Mouse (Mus musculus): Measurements from ENCODE around the gene 1810037I17Rik. TPM values are rescaled to one million over a fixed set of nuclear protein-coding genes. Genes with fewer than 3 reads are reported as not detected.

1810037I17Rik gene
- polyA plus RNA-seq, 1 experiment from 2014 or later: 83.1 TPM

DNA sequence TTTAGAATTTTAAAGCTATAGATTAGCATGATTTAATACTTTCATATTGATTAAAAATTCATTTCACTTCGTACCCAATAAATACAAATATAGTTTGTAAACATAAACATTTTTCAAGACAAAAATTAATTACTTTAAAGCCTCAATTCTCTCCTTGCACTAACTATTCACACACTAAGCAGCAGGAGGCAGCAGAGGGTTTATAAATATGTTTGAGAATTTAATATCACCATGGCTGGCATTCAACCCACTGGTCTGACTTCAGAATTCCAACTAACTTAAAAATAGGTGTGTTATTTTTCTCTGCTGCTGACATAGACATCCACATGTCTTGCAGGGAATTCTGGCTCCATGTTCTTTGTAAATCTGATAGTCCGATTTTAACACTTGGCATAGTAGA lies 15.2 kb downstream of the 1810037I17Rik start:
- no peaks in the 10 kb centered on the region for H3K27me3 ChIP-seq
- no peak for ATAC-seq (ENCODE audit: insufficient number of reproducible peaks, insufficient read depth, low FRiP score, low TSS enrichment, low read depth)
- no peak overlapping the region for H3K9ac ChIP-seq (replicated peaks)
- H3K4me3 ChIP-seq (replicated peaks): no peak overlapping the region
- H3K27ac ChIP-seq: no peak overlapping the region
- peaks cover under 1% of the 10 kb centered on the region; the same call in 1 of the 2 replicates for H3K36me3 ChIP-seq
- WGBS: 86% methylated on average over 2 of the region's 2 CpGs
- no peak overlapping the region for H3K4me2 ChIP-seq
- no peaks in the 10 kb centered on the region for H3K9me3 ChIP-seq
- no peaks in the 10 kb centered on the region; the same call in 1 of the 2 replicates for H3K4me1 ChIP-seq (replicated peaks)

DNA sequence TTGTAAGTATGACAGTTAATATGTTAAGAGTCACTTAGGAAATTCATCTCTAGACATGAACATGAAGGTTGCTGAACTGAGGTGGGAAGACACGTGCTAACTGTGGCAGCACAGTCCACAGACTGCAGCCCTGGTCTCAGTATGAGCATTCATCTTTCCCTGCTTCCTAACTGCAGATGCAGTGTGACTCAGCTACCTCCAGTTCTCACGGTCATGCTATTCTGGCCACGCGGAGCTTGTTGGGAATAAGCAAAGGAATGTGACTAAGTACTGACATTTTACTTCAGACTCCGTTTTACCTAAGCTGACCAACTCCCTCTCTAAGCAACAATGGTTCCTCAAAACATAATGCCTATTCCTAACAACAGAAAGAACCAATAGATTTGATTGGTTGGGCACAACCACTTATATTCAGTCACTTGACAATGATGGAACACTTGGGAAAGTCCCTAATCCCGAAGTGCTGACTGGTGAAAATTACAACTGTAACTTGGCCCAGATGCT lies 19.4 kb downstream of the 1810037I17Rik start:
- Histone ChIP-seq H3K9me3 (no peaks in the 10 kb centered on the region), H3K4me3 (replicated peaks) (no peak overlapping the region), H3K36me3 (peaks cover 7% of the 10 kb centered on the region; the same call in 1 of the 2 replicates), H3K9ac (replicated peaks) (no peak overlapping the region), H3K27me3 (no peaks in the 10 kb centered on the region), H3K4me1 (replicated peaks) (no peaks in the 10 kb centered on the region; the same call in 1 of the 2 replicates), H3K27ac (no peak overlapping the region), H3K4me2 (no peak overlapping the region)
- WGBS: 83% methylated on average over 6 of the region's 6 CpGs
- ATAC-seq (ENCODE audit: insufficient number of reproducible peaks, insufficient read depth, low FRiP score, low TSS enrichment, low read depth): no peak

DNA sequence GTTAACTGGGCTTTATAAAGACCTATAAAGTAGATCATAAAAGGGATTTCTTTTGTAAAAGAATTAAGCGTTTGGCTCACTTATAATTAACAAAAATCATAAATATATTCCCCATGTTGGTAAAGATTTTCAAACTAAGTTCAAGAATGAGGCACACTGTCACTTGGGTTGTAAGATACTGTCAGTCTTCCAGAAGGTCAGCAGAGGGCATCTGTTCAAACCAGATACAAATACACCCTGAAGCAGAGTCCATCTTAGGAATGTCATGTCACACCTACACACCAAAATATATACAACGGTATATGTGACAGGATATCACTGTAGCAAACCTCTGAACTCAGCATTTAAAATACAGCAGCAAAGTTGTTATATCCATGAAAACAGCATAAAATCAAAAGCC lies 26.1 kb downstream of the 1810037I17Rik start:
- no peak overlapping the region for H3K4me3 ChIP-seq (replicated peaks)
- peaks cover 33% of the 10 kb centered on the region for H3K36me3 ChIP-seq
- no peaks in the 10 kb centered on the region for H3K4me1 ChIP-seq (replicated peaks)
- no peak overlapping the region for H3K9ac ChIP-seq (replicated peaks)
- no peaks in the 10 kb centered on the region for H3K27me3 ChIP-seq
- H3K4me2 ChIP-seq: no peak overlapping the region
- ATAC-seq (ENCODE audit: insufficient number of reproducible peaks, insufficient read depth, low FRiP score, low TSS enrichment, low read depth): no peak
- WGBS: 90% methylated on average over 2 of the region's 2 CpGs
- H3K27ac ChIP-seq: no peak overlapping the region
- no peaks in the 10 kb centered on the region for H3K9me3 ChIP-seq

DNA sequence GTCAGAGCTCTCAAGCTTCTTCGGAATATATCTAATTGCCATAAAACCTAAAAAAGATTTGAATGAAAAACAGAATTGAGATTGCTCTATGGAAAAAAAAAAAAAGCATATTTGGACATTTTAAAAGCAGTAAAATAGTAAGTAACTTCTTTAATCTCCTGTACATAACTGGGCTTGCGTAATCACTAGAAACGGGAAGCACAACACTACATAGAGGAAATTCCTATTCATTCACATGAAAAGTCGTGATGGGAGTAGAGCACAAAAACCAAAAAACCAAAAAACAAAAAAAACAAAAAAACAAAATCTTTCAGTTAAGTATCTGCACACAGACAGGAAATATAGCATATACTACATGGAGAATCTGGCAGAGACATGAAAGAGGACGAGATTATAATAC lies 40.3 kb downstream of the 1810037I17Rik start:
- ATAC-seq (ENCODE audit: insufficient number of reproducible peaks, insufficient read depth, low FRiP score, low TSS enrichment, low read depth): no peak
- H3K4me1 ChIP-seq (replicated peaks): no peaks in the 10 kb centered on the region
- H3K4me2 ChIP-seq: no peak overlapping the region
- no peak overlapping the region for H3K27ac ChIP-seq
- peaks cover 13% of the 10 kb centered on the region for H3K36me3 ChIP-seq
- no peak overlapping the region for H3K9ac ChIP-seq (replicated peaks)
- H3K4me3 ChIP-seq (replicated peaks): no peak overlapping the region
- H3K27me3 ChIP-seq: no peaks in the 10 kb centered on the region
- 93% methylated on average over 5 of the region's 5 CpGs for WGBS
- no peaks in the 10 kb centered on the region for H3K9me3 ChIP-seq

DNA sequence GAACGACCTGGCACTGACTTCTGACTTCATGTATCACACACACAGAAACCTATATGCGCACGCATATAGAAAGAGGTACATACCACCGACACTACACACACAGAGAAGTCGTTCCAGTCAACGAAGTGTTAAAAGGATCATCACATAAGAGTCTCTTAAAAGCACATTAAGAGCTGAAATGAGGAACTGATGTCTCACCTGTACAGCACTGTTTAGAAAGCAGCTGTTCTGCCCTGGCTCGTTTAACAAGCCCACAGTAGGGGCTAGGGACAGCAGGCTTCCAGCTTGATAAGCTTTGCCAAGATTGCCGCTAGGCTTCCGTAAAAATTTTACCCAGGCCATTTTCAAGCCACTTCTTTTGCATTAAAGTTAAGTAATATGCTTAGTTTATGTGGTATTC lies 44.4 kb downstream of the 1810037I17Rik start:
- H3K9me3 ChIP-seq: no peaks in the 10 kb centered on the region
- H3K4me3 ChIP-seq (replicated peaks): no peak overlapping the region
- ATAC-seq (ENCODE audit: insufficient number of reproducible peaks, insufficient read depth, low FRiP score, low TSS enrichment, low read depth): no peak
- peaks cover 6% of the 10 kb centered on the region for H3K36me3 ChIP-seq
- H3K9ac ChIP-seq (replicated peaks): no peak overlapping the region
- H3K27ac ChIP-seq: no peak overlapping the region
- no peaks in the 10 kb centered on the region for H3K27me3 ChIP-seq
- no peak overlapping the region for H3K4me2 ChIP-seq
- WGBS: 80% methylated on average over 9 of the region's 9 CpGs
- peaks cover 14% of the 10 kb centered on the region for H3K4me1 ChIP-seq (replicated peaks)

DNA sequence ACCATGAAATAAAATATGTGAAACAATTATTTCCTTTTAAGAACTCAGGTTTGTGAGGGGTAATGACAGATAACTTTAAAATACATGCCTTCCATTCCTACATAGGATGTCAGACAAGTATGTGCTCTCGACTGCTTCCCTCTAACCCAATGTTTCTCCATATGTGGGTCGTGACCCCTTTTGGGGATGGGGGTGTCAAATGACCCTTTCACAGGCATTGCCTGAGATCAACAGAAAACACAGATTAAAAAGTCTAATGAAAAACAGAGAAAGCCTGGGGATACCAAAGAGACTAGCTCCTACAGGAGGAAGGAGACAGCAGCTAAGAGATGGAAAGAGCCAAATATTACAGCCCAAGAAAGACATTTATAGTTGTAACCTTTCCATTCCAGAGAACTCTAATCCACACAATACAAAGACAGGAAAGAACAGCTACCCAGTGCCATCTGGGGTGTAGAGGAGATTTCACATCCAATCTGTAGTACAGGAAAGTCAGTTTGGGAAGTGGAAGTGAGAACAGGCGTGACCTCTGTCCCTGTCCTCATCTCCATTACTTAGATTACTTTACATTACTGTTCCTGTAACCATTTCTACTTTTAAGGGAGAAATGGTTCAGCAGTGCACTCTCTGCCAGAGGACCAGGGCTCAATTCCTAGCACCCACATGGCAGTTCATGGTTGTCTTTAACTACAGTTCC lies 48.3 kb downstream of the 1810037I17Rik start:
- Histone ChIP-seq H3K9me3 (no peaks in the 10 kb centered on the region), H3K27me3 (no peaks in the 10 kb centered on the region), H3K4me1 (replicated peaks) (peaks cover 14% of the 10 kb centered on the region), H3K4me3 (replicated peaks) (no peak overlapping the region), H3K36me3 (peaks cover 6% of the 10 kb centered on the region), H3K4me2 (no peak overlapping the region), H3K27ac (no peak overlapping the region), H3K9ac (replicated peaks) (no peak overlapping the region)
- 37% methylated on average over 3 of the region's 3 CpGs for WGBS
- ATAC-seq (ENCODE audit: insufficient number of reproducible peaks, insufficient read depth, low FRiP score, low TSS enrichment, low read depth): no peak

GRCm38 (mm10) chr3:122974833-122975232 lies 50.8 kb downstream of the 1810037I17Rik start:
- H3K27me3 ChIP-seq: no peaks in the 10 kb centered on the region
- ATAC-seq (ENCODE audit: insufficient number of reproducible peaks, insufficient read depth, low FRiP score, low TSS enrichment, low read depth): no peak
- H3K4me3 ChIP-seq (replicated peaks): no peak overlapping the region
- H3K4me2 ChIP-seq: no peak overlapping the region
- WGBS: 88% methylated on average over 3 of the region's 3 CpGs
- no peak overlapping the region for H3K27ac ChIP-seq
- H3K9me3 ChIP-seq: no peaks in the 10 kb centered on the region
- no peaks in the 10 kb centered on the region for H3K36me3 ChIP-seq
- H3K4me1 ChIP-seq (replicated peaks): peaks cover 14% of the 10 kb centered on the region
- no peak overlapping the region for H3K9ac ChIP-seq (replicated peaks)

GRCm38 (mm10) chr3:122975363-122975762 lies 51.4 kb downstream of the 1810037I17Rik start:
- 88% methylated on average over 4 of the region's 4 CpGs for WGBS
- ATAC-seq (ENCODE audit: insufficient number of reproducible peaks, insufficient read depth, low FRiP score, low TSS enrichment, low read depth): no peak
- no peaks in the 10 kb centered on the region for H3K36me3 ChIP-seq
- H3K9me3 ChIP-seq: no peaks in the 10 kb centered on the region
- H3K4me2 ChIP-seq: no peak overlapping the region
- H3K27ac ChIP-seq: no peak overlapping the region
- no peak overlapping the region for H3K4me3 ChIP-seq (replicated peaks)
- H3K27me3 ChIP-seq: no peaks in the 10 kb centered on the region
- no peak overlapping the region for H3K9ac ChIP-seq (replicated peaks)
- peaks cover 14% of the 10 kb centered on the region for H3K4me1 ChIP-seq (replicated peaks)

Other genes starting within 250 kb of the 1810037I17Rik start
- 3.8 TPM in 2 replicates for gene Pde5a, start 195.3 kb upstream of the 1810037I17Rik start, polyA plus RNA-seq (2016; fragmentation: Nextera tagmentation; extraction: Ambion mirVana)
- gene Fabp2, start 29.1 kb upstream of the 1810037I17Rik start, polyA plus RNA-seq (2016; fragmentation: Nextera tagmentation; extraction: Ambion mirVana): not detected in 2 replicates
- not detected in 2 replicates for gene Gm10959, start 4.8 kb upstream of the 1810037I17Rik start, polyA plus RNA-seq (2016; fragmentation: Nextera tagmentation; extraction: Ambion mirVana)
- 6.8 and 7.1 TPM in 2 replicates for gene Usp53, start 60.3 kb downstream of the 1810037I17Rik start, polyA plus RNA-seq (2016; fragmentation: Nextera tagmentation; extraction: Ambion mirVana)
- gene Myoz2, start 110.8 kb downstream of the 1810037I17Rik start, polyA plus RNA-seq (2016; fragmentation: Nextera tagmentation; extraction: Ambion mirVana): 6.8 and 7.4 TPM in 2 replicates